Mouse (Mus musculus) olfactory bulb, adult 2 months (tissue): ENCODE results near the gene Syngr1.

Source experiments
- CTCF ChIP-seq: fragments of 200-500 bp; IDR thresholded peaks from 2 replicates; pipeline ENCODE4 v1.5.1; 2012; ENCODE audit warnings: low read depth, mild to moderate bottlenecking, low read length, moderate library complexity; ENCODE audit not compliant: insufficient read depth
- POLR2A ChIP-seq: fragments of 200-500 bp; IDR thresholded peaks from 2 replicates; pipeline ENCODE4 v1.6.1; 2012; ENCODE audit warnings: mild to moderate bottlenecking, low read depth, low read length, moderate library complexity; ENCODE audit not compliant: insufficient read depth

DNA sequence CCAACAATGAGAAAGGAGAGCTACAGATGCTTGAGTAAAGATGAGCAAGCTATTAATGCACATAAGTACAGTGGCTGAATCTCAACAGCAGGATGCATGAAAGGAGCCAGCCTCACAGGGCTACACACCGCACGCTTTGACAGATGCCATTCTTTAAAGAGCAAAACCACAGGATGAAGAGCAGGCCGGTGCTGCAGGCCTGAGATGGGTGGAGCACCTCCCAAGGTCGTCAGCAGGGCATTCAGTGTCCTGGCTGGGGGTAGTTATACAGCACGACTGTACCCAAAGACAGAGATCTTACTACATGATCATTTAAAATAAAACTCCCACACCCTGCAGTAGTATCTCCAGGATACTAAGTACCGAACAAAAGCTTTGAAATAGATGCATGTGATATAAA lies 55.0 kb downstream of the Syngr1 start:
- TF ChIP-seq POLR2A (no peak), CTCF (no peak)
